Mouse (Mus musculus): ENCODE data around the gene Syne1.

DNA sequence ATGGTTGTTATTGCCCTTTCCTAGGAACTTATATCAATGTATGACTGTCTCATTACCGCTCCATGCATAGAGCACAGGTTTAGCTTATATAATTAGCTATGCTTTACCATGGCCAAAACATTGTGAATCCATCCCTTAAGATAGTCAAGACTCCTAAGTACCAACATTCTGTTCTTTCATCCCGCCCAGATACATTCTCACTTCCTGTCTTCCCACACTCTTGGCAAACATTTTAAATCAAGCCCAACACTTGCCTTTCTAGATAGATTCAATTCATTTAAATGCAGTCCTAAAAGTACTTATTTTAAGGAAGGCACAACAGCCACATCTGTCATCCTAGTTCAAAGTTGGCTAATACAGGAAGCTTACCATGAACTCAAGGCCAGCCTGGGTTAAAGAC, 113.5 kb downstream of the Syne1 start:
- TF ChIP-seq CTCF (IDR thresholded peaks at IDR 0.05) (no peak), POLR2A (IDR thresholded peaks at IDR 0.05; ENCODE audit: insufficient read depth, low read depth, low read length) (no peak)
